In the genomic region with DNA sequence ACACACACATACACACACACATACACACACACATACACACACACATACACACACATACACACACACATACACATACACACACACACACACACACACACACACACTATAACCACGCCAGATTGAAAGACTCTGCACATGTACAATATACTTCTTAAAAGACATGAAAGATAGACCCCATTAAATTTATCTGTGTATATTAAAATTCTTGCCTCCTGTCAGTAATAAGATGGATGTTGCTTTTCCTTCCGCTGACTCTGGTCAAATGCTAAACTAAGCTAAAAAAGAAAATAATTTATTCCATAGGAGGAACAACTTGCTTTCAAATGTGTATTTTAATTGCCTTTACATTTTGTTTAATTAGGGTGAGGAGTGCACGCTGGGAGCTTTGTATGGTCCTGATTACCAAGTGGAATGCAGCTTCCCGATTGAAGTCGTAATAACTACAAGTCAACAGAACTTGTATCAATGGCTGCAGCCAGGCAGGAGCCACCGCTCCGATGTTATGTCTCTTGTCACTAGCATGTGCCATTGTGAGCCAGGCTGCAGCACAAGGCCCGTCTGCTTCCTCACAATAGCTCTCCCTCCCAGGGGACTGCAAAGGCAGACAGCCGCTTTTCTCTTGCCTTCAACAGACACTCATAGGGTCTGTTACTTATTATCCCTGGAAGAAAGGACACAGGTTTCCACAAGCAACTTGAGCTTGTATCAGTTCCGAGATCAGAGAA, we compare ENCODE assay signal across 11 mouse cellular contexts.
DNase-seq lines count a peak whose midpoint lies in the region; ATAC-seq and TF ChIP-seq lines count a peak whose summit lies in the region.
"Had no signal": no experiment of that assay in that cellular context is flagged by ENCODE, and none has a peak within 500 bp of the region (broad histone marks: within the 10 kb centered on the region; RNA-seq: fewer than 3 reads in every experiment).

No protein-coding gene starts in this region.

- H3K36me3 ChIP-seq in forebrain, postnatal 0 days (ENCODE audit: insufficient read depth): no peaks in the 10 kb centered on the region
- no peaks in the 10 kb centered on the region for H3K36me3 ChIP-seq in midbrain, embryonic 10.5 days

- no peaks in the 10 kb centered on the region for H3K9me3 ChIP-seq in forebrain, postnatal 0 days (ENCODE audit: low read length)
- no peaks in the 10 kb centered on the region for H3K9me3 ChIP-seq in midbrain, embryonic 10.5 days (replicated peaks)

- DNase-seq in cerebellum, postnatal 14 days: peak; percentile 9 to 15
- DNase-seq in cerebellum, adult 11-12 months: no peak
- DNase-seq in brain, embryonic 14.5 days (ENCODE audit: low read depth): peak; percentile 91
- peak; percentile 43 for DNase-seq in forebrain, postnatal 0 days
- peak; percentile 72 for DNase-seq in midbrain, embryonic 10.5 days (ENCODE audit: low spot score)
- no peak for DNase-seq in left cerebral cortex, adult 2 months (ENCODE audit: extremely low spot score in 1 of 2, low spot score in 2 of 2)
- DNase-seq in layer of hippocampus, postnatal 36 days: no peak
- no peak for DNase-seq in left cerebral cortex, adult 18-20 months (ENCODE audit: low spot score in 2 of 2)
- DNase-seq: lung, adult 18-20 months; right cerebral cortex, postnatal 14 days; thymus, postnatal 25 days had no signal

- no peaks in the 10 kb centered on the region for H3K27me3 ChIP-seq in forebrain, postnatal 0 days (ENCODE audit: insufficient read depth, low read length)
- peaks cover 19% of the 10 kb centered on the region for H3K27me3 ChIP-seq in midbrain, embryonic 10.5 days (ENCODE audit: low read depth, poor library complexity, severe bottlenecking)

- TF ChIP-seq CTCF in brain, embryonic 14.5 days (IDR thresholded peaks at IDR 0.05; ENCODE audit: borderline replicate concordance, extremely low read depth, insufficient read depth, insufficient read length): no peak
- no peak for TF ChIP-seq CTCF in forebrain, postnatal 0 days (IDR thresholded peaks at IDR 0.05; ENCODE audit: low read depth)
- no peak for TF ChIP-seq CTCF in left cerebral cortex, adult 2 months (IDR thresholded peaks at IDR 0.05)

- intact Hi-C loops in left cerebral cortex, adult 2 months (cut with DNase I): no loop called here

- peak; percentile 66 for ATAC-seq in forebrain, postnatal 0 days

- H3K4me3 ChIP-seq in forebrain, postnatal 0 days (ENCODE audit: low read depth, low read length): no peak overlapping the region
- H3K4me3 ChIP-seq in midbrain, embryonic 10.5 days: peak overlapping the region; percentile 23; the same call in 1 of the 2 replicates
- no peak overlapping the region for H3K4me3 ChIP-seq in left cerebral cortex, adult 2 months

- TF ChIP-seq POLR2A in brain, embryonic 14.5 days (IDR thresholded peaks at IDR 0.05; ENCODE audit: borderline replicate concordance, extremely low read depth, insufficient read depth, insufficient read length, poor library complexity, severe bottlenecking): no peak

- H3K9ac ChIP-seq in forebrain, postnatal 0 days: no peak overlapping the region

- H3K4me2 ChIP-seq in forebrain, postnatal 0 days (ENCODE audit: low read depth): peak overlapping the region; percentile 24; the same call in 1 of the 2 replicates

- H3K27ac ChIP-seq in forebrain, postnatal 0 days (ENCODE audit: low read depth, low read length): no peak overlapping the region
- H3K27ac ChIP-seq in midbrain, embryonic 10.5 days (replicated peaks): peak overlapping the region; percentile 72
- H3K27ac ChIP-seq in left cerebral cortex, adult 2 months: no peak overlapping the region

- H3K4me1 ChIP-seq in forebrain, postnatal 0 days (ENCODE audit: insufficient read depth): peaks cover 5% of the 10 kb centered on the region; the same call in 1 of the 2 replicates
- H3K4me1 ChIP-seq in midbrain, embryonic 10.5 days: peaks cover 12% of the 10 kb centered on the region

- 5% methylated on average over 10 of the region's 10 CpGs for WGBS in forebrain, postnatal 0 days
- WGBS in midbrain, embryonic 10.5 days: 18% methylated on average over 10 of the region's 10 CpGs

Comparison
In these comparisons a context has a peak if more than half of its experiments do, and no peak if none do; other contexts are left out.
1. DNase-seq: peak in cerebellum, postnatal 14 days (2 of 2), brain, embryonic 14.5 days (single experiment), forebrain, postnatal 0 days (single experiment) and midbrain, embryonic 10.5 days (single experiment); none in cerebellum, adult 11-12 months (single experiment), left cerebral cortex, adult 2 months (0 of 2), layer of hippocampus, postnatal 36 days (0 of 2) and left cerebral cortex, adult 18-20 months (0 of 2).